ENCODE assay signal across 13 mouse cellular contexts in genomic region chr4:46028781-46029180, GRCm38 (mm10).
"Had no signal": no experiment of that assay in that cellular context is flagged by ENCODE, and none has a peak within 500 bp of the region (broad histone marks: within the 10 kb centered on the region; RNA-seq: fewer than 3 reads in every experiment).

No protein-coding gene starts in this region.

- H3K36me3 ChIP-seq: limb, embryonic 12.5 days; liver, embryonic 15.5 days; midbrain, embryonic 12.5 days had no signal

- DNase-seq: layer of hippocampus, adult 9-11 months; layer of hippocampus, postnatal 36 days; lung, adult 2 months; right cerebral cortex, adult 18-20 months; right cerebral cortex, postnatal 25 days; thymus, adult 18-20 months; thymus, postnatal 14 days had no signal

- H3K9me3 ChIP-seq: limb, embryonic 12.5 days; liver, embryonic 15.5 days; midbrain, embryonic 12.5 days had no signal

- H3K4me3 ChIP-seq: limb, embryonic 12.5 days; liver, embryonic 15.5 days; midbrain, embryonic 12.5 days had no signal

- H3K4me2 ChIP-seq: limb, embryonic 12.5 days; liver, embryonic 11.5 days; liver, embryonic 15.5 days; midbrain, embryonic 12.5 days had no signal

- ATAC-seq: midbrain, embryonic 16.5 days had no signal

- H3K27me3 ChIP-seq: midbrain, embryonic 12.5 days had no signal

- H3K27ac ChIP-seq: liver, embryonic 15.5 days; macrophage; midbrain, embryonic 12.5 days had no signal

- H3K4me1 ChIP-seq: limb, embryonic 12.5 days; midbrain, embryonic 12.5 days had no signal

- H3K9ac ChIP-seq: limb, embryonic 12.5 days; liver, embryonic 15.5 days; midbrain, embryonic 12.5 days had no signal
